Mouse (Mus musculus): ENCODE measurements around the gene Haao.
A peak's percentile ranks its signal among the peaks of the same experiment; 100 is the strongest.

Gene Haao

DNA sequence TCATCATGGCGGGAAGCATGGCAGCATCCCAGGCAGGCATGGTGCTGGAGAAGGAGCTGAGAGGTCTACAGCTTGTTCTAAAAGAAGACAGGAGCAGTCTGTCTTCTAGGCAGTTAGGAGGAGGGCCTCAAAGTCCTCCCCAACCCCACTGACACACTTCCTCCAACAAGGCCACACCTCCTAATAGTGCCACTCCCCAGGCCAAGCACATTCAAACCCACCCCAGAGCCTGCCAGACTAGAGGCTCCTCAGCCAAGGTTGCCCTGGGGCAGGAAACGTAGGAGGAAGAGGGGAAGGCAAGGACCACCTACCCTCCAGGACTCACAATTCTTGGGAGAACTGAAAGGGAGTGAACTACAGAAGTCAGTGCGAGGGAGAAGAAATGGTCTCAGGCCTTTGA lies at the start of gene Haao:
TSS of gene Haao (minus strand) at position 149 of the 400 bp plus-strand sequence.
- no peak for DNase-seq

- DNase-seq, result no peak
These were observed 49.6 kb upstream of the Haao start for GRCm38 (mm10) chr17:83897361-83897799.

- peak; percentile 83 for DNase-seq
These were observed 49.0 kb upstream of the Haao start for GRCm38 (mm10) chr17:83896723-83897122.

DNA sequence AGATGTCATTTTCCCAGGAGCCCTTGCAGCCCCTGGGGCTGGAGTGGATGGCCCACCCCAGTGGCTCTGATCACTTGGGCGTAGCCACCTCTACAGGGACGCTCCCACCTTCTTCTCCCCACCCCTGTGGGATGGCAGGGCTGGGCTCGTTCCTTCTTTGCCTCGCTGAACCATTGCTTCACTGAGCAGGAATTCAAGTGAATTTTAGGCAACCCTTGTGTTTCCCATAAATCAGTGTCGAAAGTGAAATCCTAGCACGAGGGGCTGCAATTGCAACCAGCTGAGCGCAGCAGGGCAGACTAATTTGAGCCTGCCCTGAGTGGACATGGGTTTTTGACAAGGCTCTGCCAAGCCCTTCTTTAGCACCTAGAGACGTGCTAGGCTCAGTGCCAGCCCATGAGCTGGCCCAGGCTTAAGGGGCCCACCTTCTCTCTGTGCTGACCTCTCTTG lies 47.6 kb upstream of the Haao start:
- DNase-seq, result peak; percentile 71

DNA sequence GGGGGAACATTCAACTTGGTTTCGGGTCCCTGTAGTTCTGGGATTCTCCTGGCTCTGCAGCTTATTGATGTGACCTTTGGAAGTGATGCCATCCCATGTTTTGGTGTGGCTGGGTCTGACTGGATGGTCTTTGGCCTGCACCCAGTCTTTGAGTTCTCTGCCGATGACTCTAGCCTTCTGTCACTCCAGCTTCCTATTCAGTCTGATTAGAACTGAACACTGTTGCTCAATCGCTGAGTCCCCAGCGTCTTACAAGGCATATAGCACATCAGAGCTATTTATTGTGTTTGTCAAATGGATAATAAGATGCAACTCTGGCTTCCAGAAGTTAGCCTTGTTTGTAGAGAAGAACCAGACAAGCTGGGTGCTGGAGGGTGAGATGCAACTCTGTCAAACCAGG lies 45.4 kb upstream of the Haao start:
- DNase-seq, result no peak

DNA sequence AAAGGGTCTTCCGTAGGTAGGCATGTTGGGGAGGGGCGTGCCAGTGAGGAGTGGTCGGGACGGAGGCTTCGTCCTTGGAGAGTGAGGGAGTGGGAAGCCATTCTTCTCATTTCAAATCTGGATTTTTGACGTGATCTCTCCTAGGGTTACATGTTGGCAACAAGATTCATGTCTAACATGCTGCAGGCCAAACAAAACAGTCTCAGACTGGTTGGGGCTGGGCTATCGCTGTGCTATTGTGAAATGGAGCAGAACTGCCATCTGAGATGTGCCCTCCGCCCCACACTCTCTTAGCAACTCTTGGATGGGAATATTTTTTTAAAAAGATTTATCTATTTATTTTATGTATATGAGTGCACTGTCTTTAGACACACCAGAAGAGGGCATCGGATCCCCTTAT lies 44.1 kb upstream of the Haao start:
- no peak for DNase-seq

GRCm38 (mm10) chr17:83890373-83890696 lies 42.6 kb upstream of the Haao start:
- DNase-seq, result peak; percentile 9

DNA sequence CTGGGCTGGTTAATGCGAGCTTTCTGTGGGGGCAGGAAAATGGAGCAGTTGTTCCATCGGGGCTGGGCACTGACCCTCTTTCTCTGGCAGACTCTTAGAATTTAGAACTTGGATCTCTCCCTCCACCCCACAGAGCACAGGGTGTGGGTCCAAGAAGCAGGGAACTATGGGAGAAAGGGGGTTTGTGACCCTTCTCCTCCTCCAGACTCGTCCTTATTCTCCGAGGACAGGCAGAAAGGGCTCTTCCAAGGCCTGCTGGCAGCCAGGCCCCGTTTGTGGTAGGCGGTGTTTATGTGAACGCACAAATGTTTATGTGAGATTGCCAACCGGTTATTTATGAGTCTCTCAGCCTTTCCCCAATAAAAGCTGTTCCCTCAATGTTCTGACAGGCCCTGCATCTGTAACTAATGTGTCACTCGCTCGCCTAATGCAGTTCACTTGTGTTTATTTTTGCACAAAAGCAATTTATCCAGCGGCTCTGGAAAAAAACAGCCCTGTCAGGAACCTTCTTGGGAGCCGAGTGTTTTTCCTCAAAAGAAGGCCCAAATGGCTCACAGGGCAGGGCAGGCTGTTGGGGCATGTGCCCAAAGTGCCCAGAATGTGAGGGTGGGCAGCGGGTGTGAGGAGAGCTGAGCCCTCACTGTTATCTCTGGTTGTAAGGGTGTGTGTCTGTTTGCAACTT lies 42.1 kb upstream of the Haao start:
- peak; percentile 55 for DNase-seq

DNA sequence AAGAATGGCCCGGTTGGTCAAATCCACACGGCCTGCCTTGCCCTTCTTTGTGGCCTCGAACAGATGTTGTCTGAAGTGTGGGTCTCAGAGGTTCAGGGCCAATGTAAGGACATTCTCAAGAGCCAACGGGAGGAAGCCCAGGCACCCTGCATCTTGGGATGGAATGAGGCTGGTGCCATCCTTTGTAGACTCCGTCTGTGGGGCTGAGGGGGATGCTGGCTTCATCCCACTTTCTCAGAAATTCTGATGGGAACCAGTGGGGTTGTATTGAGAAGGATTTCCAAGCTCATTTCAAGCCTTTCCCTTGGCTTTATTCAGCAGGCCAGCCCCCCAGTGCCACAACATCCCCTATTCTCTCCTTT lies 41.5 kb upstream of the Haao start:
- DNase-seq, result no peak

GRCm38 (mm10) chr17:83887241-83887640 lies 39.5 kb upstream of the Haao start:
- DNase-seq, result no peak

GRCm38 (mm10) chr17:83886395-83886794 lies 38.6 kb upstream of the Haao start:
- no peak for DNase-seq

DNA sequence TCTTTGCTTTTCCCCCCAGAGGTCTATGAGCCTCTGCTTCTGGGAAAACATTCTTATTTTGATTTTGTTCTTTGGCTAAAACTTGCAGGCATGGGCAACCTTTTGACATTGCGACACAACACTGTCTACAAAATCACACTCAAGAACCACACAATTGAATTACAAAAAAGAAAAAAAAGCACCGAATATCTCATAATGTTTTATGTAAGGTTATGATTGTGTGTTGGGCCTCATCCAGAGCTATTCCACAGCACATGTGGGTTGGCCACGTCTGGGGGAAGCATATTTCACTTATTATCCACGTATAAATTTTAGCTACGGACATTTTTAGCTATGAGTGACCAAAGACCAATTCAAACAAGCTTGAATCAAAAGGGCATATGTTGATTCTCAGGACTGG lies 38.0 kb upstream of the Haao start:
- no peak for DNase-seq

DNA sequence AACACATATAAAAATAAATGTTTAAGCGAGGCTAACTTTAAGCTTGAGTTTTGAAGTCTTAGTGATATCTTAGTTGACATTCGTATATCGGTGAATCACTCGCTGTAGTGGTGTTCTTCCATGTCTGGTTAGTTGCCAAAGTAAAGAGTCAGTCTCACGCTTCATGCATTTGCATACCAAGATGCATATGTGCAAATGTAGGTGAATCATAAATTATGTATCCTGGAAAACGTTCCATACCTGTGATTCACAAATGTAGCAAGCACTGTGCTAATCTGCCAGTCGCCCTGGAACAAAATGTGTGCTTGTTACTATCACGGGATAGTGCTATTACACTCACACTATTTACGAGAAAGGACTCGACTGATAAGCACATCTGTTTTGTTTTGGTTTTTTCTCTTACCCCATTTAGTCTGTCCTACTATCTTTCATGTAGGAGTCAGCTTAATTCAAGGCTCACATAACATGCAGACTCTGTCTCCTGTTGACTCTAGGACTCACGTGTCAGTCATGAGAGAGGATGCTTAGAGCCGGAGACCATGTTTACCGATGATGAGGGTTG lies 37.3 kb upstream of the Haao start:
- DNase-seq, result no peak

DNA sequence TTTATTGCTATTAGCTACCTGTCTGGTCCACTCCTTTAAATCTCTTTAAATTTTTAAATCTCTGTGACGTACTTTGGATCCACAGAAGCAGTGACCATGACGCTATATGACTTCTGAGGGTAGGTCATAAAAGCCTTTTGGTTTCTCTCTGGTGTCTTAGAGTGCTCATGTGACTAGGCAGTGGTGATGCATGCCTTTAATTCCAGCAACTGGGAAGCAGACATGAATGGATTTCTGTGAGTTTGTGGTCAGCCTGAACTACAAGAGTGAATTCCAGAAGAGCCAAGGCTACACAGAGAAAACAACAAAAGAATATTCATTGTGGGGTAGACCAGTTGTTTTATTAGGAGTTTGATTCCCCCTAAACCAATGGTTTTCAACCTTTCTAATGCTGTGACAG lies 35.0 kb upstream of the Haao start:
- no peak for DNase-seq

GRCm38 (mm10) chr17:83881071-83881470 lies 33.3 kb upstream of the Haao start:
- no peak for DNase-seq

DNA sequence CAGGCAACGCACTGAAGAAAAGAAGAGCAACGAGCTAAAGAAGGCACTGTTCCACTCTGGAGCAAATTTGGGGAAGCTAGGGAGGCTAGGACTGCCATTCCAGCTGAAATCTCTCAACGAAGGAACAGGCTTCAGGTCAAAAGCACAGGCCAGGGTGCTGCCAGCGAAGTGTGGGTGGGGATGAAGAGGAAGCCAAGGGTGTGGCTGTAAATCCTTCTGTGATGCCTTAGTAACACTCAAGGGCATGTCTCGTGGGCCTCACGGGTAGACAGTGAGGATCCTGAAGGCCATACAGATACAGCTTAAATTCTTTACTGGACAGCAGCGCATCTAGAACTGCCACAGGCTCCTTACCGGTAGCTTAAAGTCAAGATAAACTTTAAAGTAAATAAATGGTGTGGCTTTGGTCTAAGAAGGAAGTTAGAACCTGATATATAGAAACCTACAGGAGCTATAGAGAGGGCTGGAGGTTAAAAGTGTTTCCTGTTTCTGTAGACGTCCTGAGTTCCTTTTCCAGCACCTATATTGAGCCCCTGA lies 32.5 kb upstream of the Haao start:
- DNase-seq, result no peak

GRCm38 (mm10) chr17:83879631-83880030 lies 31.9 kb upstream of the Haao start:
- DNase-seq, result no peak

GRCm38 (mm10) chr17:83874610-83875009 lies 26.8 kb upstream of the Haao start:
- no peak for DNase-seq

GRCm38 (mm10) chr17:83873363-83874141 lies 25.8 kb upstream of the Haao start:
- peak; percentile 39 for DNase-seq

- DNase-seq, result peak; percentile 91
These were observed 25.1 kb upstream of the Haao start for GRCm38 (mm10) chr17:83872806-83873348.

DNA sequence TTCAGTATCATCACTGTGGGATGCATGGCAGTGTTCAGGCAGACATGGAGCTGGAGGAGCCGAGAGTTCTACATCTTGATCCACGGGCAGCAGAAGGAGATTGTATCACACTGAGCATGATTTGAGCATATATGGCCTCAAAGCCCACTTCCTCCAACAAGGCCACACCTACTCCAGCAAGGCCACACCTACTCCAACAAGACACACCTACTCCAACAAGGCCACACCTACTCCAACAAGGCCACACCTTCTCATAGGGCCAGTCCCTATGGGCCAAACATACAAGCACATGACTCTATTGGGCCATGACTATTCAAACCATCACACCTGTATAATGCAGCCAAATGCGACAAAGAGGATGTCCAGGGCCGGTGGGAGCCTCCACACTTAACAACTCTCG lies 23.6 kb upstream of the Haao start:
- no peak for DNase-seq

DNA sequence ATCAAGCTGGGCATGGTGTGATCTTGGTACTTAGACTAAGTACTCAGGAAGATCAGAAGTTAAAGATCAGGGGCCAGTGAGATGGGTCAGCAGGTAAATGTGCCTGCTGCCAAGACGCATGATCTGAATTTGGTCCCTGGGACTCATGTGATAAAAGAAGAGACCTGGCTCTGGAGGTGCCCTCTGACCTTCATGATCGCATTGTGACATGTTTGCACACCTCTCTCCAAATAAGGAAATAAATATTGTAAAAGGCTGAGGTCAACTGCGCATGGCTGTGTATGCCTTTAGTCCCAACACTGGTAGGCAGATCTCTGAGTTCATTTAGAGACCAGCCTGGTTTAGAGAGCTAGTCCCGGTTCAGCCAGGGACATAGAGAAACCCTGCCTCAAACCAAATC lies 22.6 kb upstream of the Haao start:
- DNase-seq, result no peak

GRCm38 (mm10) chr17:83866582-83866981 lies 18.8 kb upstream of the Haao start:
- DNase-seq, result peak; percentile 87

- no peak for DNase-seq
These were observed 17.6 kb upstream of the Haao start for GRCm38 (mm10) chr17:83865366-83865765.

Measured in embryo, embryonic 11 days (tissue).